ENCODE assay signal across 8 mouse cellular contexts in the genomic region with DNA sequence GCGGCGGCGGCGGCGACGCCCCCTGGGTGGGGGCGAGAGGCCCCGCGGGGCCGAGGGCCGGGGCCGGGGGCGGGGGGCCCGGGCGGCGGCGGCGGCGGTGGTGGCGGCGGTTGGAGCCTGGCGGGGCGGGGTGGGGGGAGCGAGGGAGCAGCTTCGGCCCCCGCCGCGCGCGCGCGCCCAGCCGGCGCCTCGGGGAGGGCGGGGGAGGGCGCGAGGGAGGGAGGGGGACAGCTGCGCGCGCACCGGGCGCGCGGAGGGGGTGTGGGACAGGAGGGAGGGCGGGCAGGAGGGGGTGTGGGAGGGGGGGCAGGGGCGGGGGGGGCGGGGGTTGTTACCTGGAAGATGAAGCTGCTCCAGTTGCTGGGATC. TPM values are rescaled to one million over a fixed set of nuclear protein-coding genes. Genes with fewer than 3 reads are reported as not detected.
A peak's percentile ranks its signal among the peaks of the same experiment; 100 is the strongest.
DNase-seq lines count a peak whose midpoint lies in the region; ATAC-seq and TF ChIP-seq lines count a peak whose summit lies in the region.

No protein-coding gene starts in this region.

- H3K27ac ChIP-seq in kidney, postnatal 0 days, result peak overlapping the region; percentile 99
- no peak overlapping the region for H3K27ac ChIP-seq in brown adipose tissue, adult 24 weeks (replicated peaks; ENCODE audit: low read depth, low read length)
- H3K27ac ChIP-seq in heart, embryonic 16.5 days (ENCODE audit: low read length), result peak overlapping the region; percentile 100
- peak overlapping the region; percentile 99 for H3K27ac ChIP-seq in liver, postnatal 0 days (ENCODE audit: low read depth)
- H3K27ac ChIP-seq in stomach, embryonic 15.5 days, result peak overlapping the region; percentile 98

- no peak for TF ChIP-seq EP300 in liver, postnatal 0 days (IDR thresholded peaks at IDR 0.05; ENCODE audit: low read depth)

- 0 out of 2 replicates have a peak, but pooled peaks cover 20% of the 10 kb centered on the region for H3K36me3 ChIP-seq in kidney, postnatal 0 days (ENCODE audit: insufficient read depth, low read length)
- peaks cover 38% of the 10 kb centered on the region for H3K36me3 ChIP-seq in heart, embryonic 16.5 days (ENCODE audit: control insufficient read depth, insufficient read depth)
- peaks cover 59% of the 10 kb centered on the region for H3K36me3 ChIP-seq in liver, postnatal 0 days (replicated peaks; ENCODE audit: insufficient read depth, low read length)
- peaks cover 34% of the 10 kb centered on the region for H3K36me3 ChIP-seq in stomach, embryonic 15.5 days

- H3K4me2 ChIP-seq in kidney, postnatal 0 days (ENCODE audit: low read length), result peak overlapping the region; percentile 95
- peak overlapping the region; percentile 92 for H3K4me2 ChIP-seq in heart, embryonic 16.5 days (ENCODE audit: low read depth, low read length)
- H3K4me2 ChIP-seq in liver, postnatal 0 days (ENCODE audit: low read depth, low read length), result peak overlapping the region; percentile 98
- H3K4me2 ChIP-seq in stomach, embryonic 15.5 days, result peak overlapping the region; percentile 87

- H3K9me3 ChIP-seq in kidney, postnatal 0 days (replicated peaks; ENCODE audit: low read length), result no peaks in the 10 kb centered on the region
- no peaks in the 10 kb centered on the region for H3K9me3 ChIP-seq in heart, embryonic 16.5 days (replicated peaks; ENCODE audit: control insufficient read depth, low read length)
- H3K9me3 ChIP-seq in liver, postnatal 0 days (ENCODE audit: low read length), result no peaks in the 10 kb centered on the region
- H3K9me3 ChIP-seq in stomach, embryonic 15.5 days, result no peaks in the 10 kb centered on the region

- H3K4me1 ChIP-seq in kidney, postnatal 0 days (replicated peaks; ENCODE audit: insufficient read depth, low read length), result peaks cover 20% of the 10 kb centered on the region
- peaks cover 5% of the 10 kb centered on the region for H3K4me1 ChIP-seq in brown adipose tissue, adult 24 weeks (ENCODE audit: control insufficient read depth, insufficient read depth, insufficient read length, low read length)
- peaks cover 37% of the 10 kb centered on the region for H3K4me1 ChIP-seq in heart, embryonic 16.5 days (ENCODE audit: control insufficient read depth, insufficient read depth, low read length)
- H3K4me1 ChIP-seq in liver, postnatal 0 days (ENCODE audit: insufficient read depth), result peaks cover 57% of the 10 kb centered on the region
- peaks cover 40% of the 10 kb centered on the region for H3K4me1 ChIP-seq in stomach, embryonic 15.5 days

- no peak for TF ChIP-seq CTCF in kidney, postnatal 0 days (IDR thresholded peaks at IDR 0.05; ENCODE audit: low read depth)
- TF ChIP-seq CTCF in liver, postnatal 0 days (IDR thresholded peaks at IDR 0.05; ENCODE audit: low read depth), result no peak

- 1% methylated on average over 17 of the region's 48 CpGs for WGBS in kidney, postnatal 0 days
- WGBS in heart, embryonic 16.5 days, result no CpG with 5 or more reads among the region's 48 CpGs
- WGBS in liver, postnatal 0 days (ENCODE audit: insufficient replicate concordance), result 0% methylated on average over 10 of the region's 48 CpGs
- no CpG with 5 or more reads among the region's 48 CpGs for WGBS in stomach, embryonic 15.5 days

- peak overlapping the region; percentile 78 for H3K4me3 ChIP-seq in kidney, postnatal 0 days (replicated peaks; ENCODE audit: low read depth, low read length)
- peak overlapping the region; percentile 83 for H3K4me3 ChIP-seq in brown adipose tissue, adult 24 weeks (ENCODE audit: insufficient read depth, low read depth, low read length)
- H3K4me3 ChIP-seq in heart, embryonic 16.5 days (ENCODE audit: low read length), result peak overlapping the region; percentile 94
- peak overlapping the region; percentile 91 for H3K4me3 ChIP-seq in liver, postnatal 0 days (ENCODE audit: low read depth, low read length)
- peak overlapping the region; percentile 91 for H3K4me3 ChIP-seq in stomach, embryonic 15.5 days (replicated peaks)

- no peak for DNase-seq in kidney, postnatal 0 days (ENCODE audit: low spot score)
- DNase-seq in kidney, adult 9 months, result no peak
- peak; percentile 91 for DNase-seq in liver, postnatal 0 days
- DNase-seq in left cerebral cortex, adult 9 months (ENCODE audit: low spot score in 2 of 2), result no peak
- DNase-seq in adipocyte (ENCODE audit: low spot score), result no peak

- H3K27me3 ChIP-seq in kidney, postnatal 0 days (ENCODE audit: insufficient read depth, low read length), result no peaks in the 10 kb centered on the region
- no peaks in the 10 kb centered on the region for H3K27me3 ChIP-seq in heart, embryonic 16.5 days (ENCODE audit: control insufficient read depth, insufficient read depth, low read length)
- no peaks in the 10 kb centered on the region for H3K27me3 ChIP-seq in liver, postnatal 0 days (ENCODE audit: insufficient read depth, low read length)
- no peaks in the 10 kb centered on the region for H3K27me3 ChIP-seq in stomach, embryonic 15.5 days (replicated peaks)

- peak overlapping the region; percentile 94 for H3K9ac ChIP-seq in kidney, postnatal 0 days (ENCODE audit: low read depth, low read length)
- H3K9ac ChIP-seq in heart, embryonic 16.5 days (ENCODE audit: low read length), result peak overlapping the region; percentile 99
- peak overlapping the region; percentile 98 for H3K9ac ChIP-seq in liver, postnatal 0 days (replicated peaks)
- H3K9ac ChIP-seq in stomach, embryonic 15.5 days, result peak overlapping the region; percentile 97

- no peak; the same call in none of the 2 replicates for ATAC-seq in kidney, postnatal 0 days (replicated peaks; ENCODE audit: low FRiP score, low read depth)
- no peak; the same call in 1 of the 2 replicates for ATAC-seq in heart, embryonic 16.5 days (replicated peaks; ENCODE audit: extremely low read depth, insufficient read depth, low FRiP score)
- peak; percentile 52 for ATAC-seq in liver, postnatal 0 days
- ATAC-seq in stomach, embryonic 15.5 days (ENCODE audit: insufficient read depth, low FRiP score, low read depth), result no peak; the same call in 1 of the 2 replicates

RNA-seq across cellular contexts. Expression of gene Maz, which starts 0.2 kb away (rescaled TPM):
- 50.3 and 58.7 TPM in 2 replicates for polyA plus RNA-seq in kidney, postnatal 0 days (2015; fragmentation: Nextera tagmentation; extraction: Ambion mirVana)
- polyA plus RNA-seq in brown adipose tissue, adult 24 weeks (2012; ENCODE audit: insufficient read depth, insufficient read length, missing spikeins), result 23.3 and 33.6 TPM in 2 replicates
- polyA plus RNA-seq in heart, embryonic 16.5 days (2015; fragmentation: Nextera tagmentation; extraction: Ambion mirVana), result 31.5 and 34.1 TPM in 2 replicates
- polyA plus RNA-seq in liver, postnatal 0 days (2015; fragmentation: Nextera tagmentation; extraction: Ambion mirVana), result 20.0 and 24.0 TPM in 2 replicates
- 67.7 and 69.7 TPM in 2 replicates for polyA plus RNA-seq in stomach, embryonic 15.5 days (2015; fragmentation: Nextera tagmentation; extraction: Ambion mirVana)

RNA-seq across cellular contexts. Expression of gene Prrt2, which starts 5.6 kb away (rescaled TPM):
- polyA plus RNA-seq in kidney, postnatal 0 days (2015; fragmentation: Nextera tagmentation; extraction: Ambion mirVana), result 2.5 and 2.7 TPM in 2 replicates
- 0.55 and 0.58 TPM in 2 replicates for polyA plus RNA-seq in brown adipose tissue, adult 24 weeks (2012; ENCODE audit: insufficient read depth, insufficient read length, missing spikeins)
- 1.6 and 2.4 TPM in 2 replicates for polyA plus RNA-seq in heart, embryonic 16.5 days (2015; fragmentation: Nextera tagmentation; extraction: Ambion mirVana)
- polyA plus RNA-seq in liver, postnatal 0 days (2015; fragmentation: Nextera tagmentation; extraction: Ambion mirVana), result 0.18 TPM in 1 of 2 replicates, not detected in the other
- polyA plus RNA-seq in stomach, embryonic 15.5 days (2015; fragmentation: Nextera tagmentation; extraction: Ambion mirVana), result 5.9 and 8.1 TPM in 2 replicates

RNA-seq across cellular contexts. Expression of gene Gm42742, which starts 5.7 kb away (rescaled TPM):
- 44.2 and 53.8 TPM in 2 replicates for polyA plus RNA-seq in kidney, postnatal 0 days (2015; fragmentation: Nextera tagmentation; extraction: Ambion mirVana)
- 12.4 TPM in 1 of 2 replicates, not detected in the other for polyA plus RNA-seq in brown adipose tissue, adult 24 weeks (2012; ENCODE audit: insufficient read depth, insufficient read length, missing spikeins)
- polyA plus RNA-seq in heart, embryonic 16.5 days (2015; fragmentation: Nextera tagmentation; extraction: Ambion mirVana), result 15.4 and 38.5 TPM in 2 replicates
- 4.5 and 7.8 TPM in 2 replicates for polyA plus RNA-seq in liver, postnatal 0 days (2015; fragmentation: Nextera tagmentation; extraction: Ambion mirVana)
- polyA plus RNA-seq in stomach, embryonic 15.5 days (2015; fragmentation: Nextera tagmentation; extraction: Ambion mirVana), result 25.0 and 63.8 TPM in 2 replicates

RNA-seq across cellular contexts. Expression of gene Pagr1a, which starts 9.4 kb away (rescaled TPM):
- polyA plus RNA-seq in kidney, postnatal 0 days (2015; fragmentation: Nextera tagmentation; extraction: Ambion mirVana), result 19.4 and 25.0 TPM in 2 replicates
- polyA plus RNA-seq in brown adipose tissue, adult 24 weeks (2012; ENCODE audit: insufficient read depth, insufficient read length, missing spikeins), result 5.9 and 26.0 TPM in 2 replicates
- polyA plus RNA-seq in heart, embryonic 16.5 days (2015; fragmentation: Nextera tagmentation; extraction: Ambion mirVana), result 61.0 and 78.5 TPM in 2 replicates
- 12.2 and 13.8 TPM in 2 replicates for polyA plus RNA-seq in liver, postnatal 0 days (2015; fragmentation: Nextera tagmentation; extraction: Ambion mirVana)
- polyA plus RNA-seq in stomach, embryonic 15.5 days (2015; fragmentation: Nextera tagmentation; extraction: Ambion mirVana), result 33.1 and 62.5 TPM in 2 replicates

RNA-seq across cellular contexts. Expression of gene Pagr1b, which starts 10.3 kb away (rescaled TPM):
- polyA plus RNA-seq in kidney, postnatal 0 days (2015; fragmentation: Nextera tagmentation; extraction: Ambion mirVana), result 0.21 and 0.65 TPM in 2 replicates
- 14.1 TPM in 1 of 2 replicates, not detected in the other for polyA plus RNA-seq in brown adipose tissue, adult 24 weeks (2012; ENCODE audit: insufficient read depth, insufficient read length, missing spikeins)
- polyA plus RNA-seq in heart, embryonic 16.5 days (2015; fragmentation: Nextera tagmentation; extraction: Ambion mirVana), result 0.75 TPM in 1 of 2 replicates, not detected in the other
- polyA plus RNA-seq in liver, postnatal 0 days (2015; fragmentation: Nextera tagmentation; extraction: Ambion mirVana), result 0.26 TPM in 1 of 2 replicates, not detected in the other
- 1.0 TPM in 1 of 2 replicates, not detected in the other for polyA plus RNA-seq in stomach, embryonic 15.5 days (2015; fragmentation: Nextera tagmentation; extraction: Ambion mirVana)
